Mouse (Mus musculus): ENCODE data around the gene Lgals7.

GRCm38 (mm10) chr7:28822993-28823903 is 40.4 kb upstream of the Lgals7 start:
- no peak for TF ChIP-seq CTCF (IDR thresholded peaks at IDR 0.05; ENCODE audit: extremely low read depth, insufficient read depth, low read length)
- no peak for TF ChIP-seq POLR2A (IDR thresholded peaks at IDR 0.05; ENCODE audit: extremely low read depth, insufficient read depth, low read length)
